Mouse (Mus musculus) heart, embryonic 13.5 days (tissue): ENCODE data around the gene P3h2. TPM values are rescaled to one million over a fixed set of nuclear protein-coding genes. Genes with fewer than 3 reads are reported as not detected.

Experiments
- ATAC-seq: fragments of 200-750 bp; cut with Nextera tagmentation; 2 replicates; pipeline ENCODE4 v1.8.0; 2017; ENCODE audit warnings: moderate TSS enrichment; ENCODE audit not compliant: insufficient number of reproducible peaks, low FRiP score, low TSS enrichment; ENCODE audit errors: extremely low read depth
- H3K27ac ChIP-seq: fragments of 300-500 bp; sonication (generic); replicated peaks from 2 replicates; pipeline ENCODE4 v1.5.1; 2015; ENCODE audit warnings: moderate library complexity, mild to moderate bottlenecking, inconsistent platforms
- H3K27me3 ChIP-seq: fragments of 300-500 bp; sonication (generic); replicated peaks from 2 replicates; pipeline ENCODE4 v1.6.1; 2015; ENCODE audit warnings: mild to moderate bottlenecking, inconsistent platforms
- H3K36me3 ChIP-seq: fragments of 300-500 bp; sonication (generic); 2 replicates; pipeline ENCODE4 v1.6.1; 2015; ENCODE audit warnings: mild to moderate bottlenecking, inconsistent platforms
- H3K4me1 ChIP-seq: fragments of 300-500 bp; sonication (generic); 2 replicates; pipeline ENCODE4 v1.6.1; 2015; ENCODE audit warnings: inconsistent platforms
- H3K4me2 ChIP-seq: fragments of 300-500 bp; sonication (generic); 2 replicates; pipeline ENCODE4 v1.6.1; 2015; ENCODE audit warnings: inconsistent platforms, mild to moderate bottlenecking, moderate library complexity
- H3K4me3 ChIP-seq: fragments of 300-500 bp; sonication (generic); 2 replicates; pipeline ENCODE4 v1.5.1; 2015; ENCODE audit warnings: moderate library complexity, mild to moderate bottlenecking, inconsistent platforms
- H3K9ac ChIP-seq: fragments of 300-500 bp; sonication (generic); 2 replicates; pipeline ENCODE4 v1.6.1; 2015; ENCODE audit warnings: inconsistent platforms, mild to moderate bottlenecking, moderate library complexity
- H3K9me3 ChIP-seq: fragments of 300-500 bp; sonication (generic); 2 replicates; pipeline ENCODE4 v1.6.1; 2016; ENCODE audit warnings: inconsistent platforms
- WGBS: fragments of 180-500 bp; shearing (Covaris S2); methylation state at CpG from one replicate; pipeline ENCODE4 v1.1.7; 2015; ENCODE audit warnings: mixed read lengths; 5-methylcytosine and 5-hydroxymethylcytosine counted together
- polyA plus RNA-seq: library from polyadenylated mRNA; unstranded; fragments of >200 nt; fragmentation: Nextera tagmentation; extraction: Ambion mirVana; gene quantifications from 2 replicates; pipeline ENCODE4 v1.2.1, GENCODE M21; 2015

Gene P3h2
- polyA plus RNA-seq, 1 experiment from 2014 or later: 7.0 TPM

DNA sequence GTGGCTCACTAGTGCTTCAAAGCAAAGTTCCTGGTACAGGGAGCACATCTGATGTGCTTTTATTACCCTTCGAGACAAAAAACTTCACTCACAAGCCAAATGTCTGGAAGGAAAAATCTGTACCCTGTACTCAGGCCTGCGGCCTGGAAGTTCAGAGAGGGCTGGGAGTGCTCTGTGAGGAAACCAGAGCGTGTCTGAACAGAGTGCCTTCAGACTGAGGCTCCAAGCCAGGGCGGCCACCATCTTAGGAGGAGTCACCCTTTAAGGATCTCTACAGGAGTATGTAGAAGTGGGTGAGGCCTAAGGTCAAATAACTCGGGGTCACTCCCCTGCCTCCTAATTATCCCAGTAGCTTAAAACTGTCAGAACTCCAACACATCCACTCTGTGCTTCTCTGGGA lies 152.2 kb downstream of the P3h2 start:
- Histone ChIP-seq H3K9ac (no peak overlapping the region), H3K4me3 (no peak overlapping the region)
- 72% methylated on average over 5 of the region's 5 CpGs for WGBS

GRCm38 (mm10) chr16:25952005-25952404 lies 153.6 kb downstream of the P3h2 start:
- Histone ChIP-seq H3K36me3 (0 out of 2 replicates have a peak, but pooled peaks cover 4% of the 10 kb centered on the region), H3K27ac (no peak overlapping the region), H3K9ac (no peak overlapping the region), H3K4me3 (no peak overlapping the region), H3K9me3 (no peaks in the 10 kb centered on the region), H3K4me2 (no peak overlapping the region), H3K4me1 (no peaks in the 10 kb centered on the region), H3K27me3 (peaks cover 10% of the 10 kb centered on the region; the same call in 1 of the 2 replicates)
- WGBS: 61% methylated on average over 2 of the region's 2 CpGs
- no peak for ATAC-seq

More for the DNA sequence above, 152.2 kb downstream of the P3h2 start:
- 0 out of 2 replicates have a peak, but pooled peaks cover 10% of the 10 kb centered on the region for H3K27me3 ChIP-seq
- no peaks in the 10 kb centered on the region for H3K4me1 ChIP-seq
- H3K9me3 ChIP-seq: no peaks in the 10 kb centered on the region
- 0 out of 2 replicates have a peak, but pooled peaks cover 11% of the 10 kb centered on the region for H3K36me3 ChIP-seq
- no peak overlapping the region for H3K4me2 ChIP-seq
- no peak overlapping the region for H3K27ac ChIP-seq
- ATAC-seq: no peak

- H3K27ac ChIP-seq: no peak overlapping the region
- no peak overlapping the region for H3K9ac ChIP-seq
- peaks cover 13% of the 10 kb centered on the region for H3K4me1 ChIP-seq
- H3K4me3 ChIP-seq: no peak overlapping the region
- no peaks in the 10 kb centered on the region for H3K9me3 ChIP-seq
- WGBS: 56% methylated on average over 1 of the region's 1 CpGs
- H3K27me3 ChIP-seq: peaks cover 10% of the 10 kb centered on the region; the same call in 1 of the 2 replicates
- H3K36me3 ChIP-seq: no peaks in the 10 kb centered on the region
- no peak for ATAC-seq
- H3K4me2 ChIP-seq: no peak overlapping the region
Measured at GRCm38 (mm10) chr16:25948067-25948466, 157.5 kb downstream of the P3h2 start.

DNA sequence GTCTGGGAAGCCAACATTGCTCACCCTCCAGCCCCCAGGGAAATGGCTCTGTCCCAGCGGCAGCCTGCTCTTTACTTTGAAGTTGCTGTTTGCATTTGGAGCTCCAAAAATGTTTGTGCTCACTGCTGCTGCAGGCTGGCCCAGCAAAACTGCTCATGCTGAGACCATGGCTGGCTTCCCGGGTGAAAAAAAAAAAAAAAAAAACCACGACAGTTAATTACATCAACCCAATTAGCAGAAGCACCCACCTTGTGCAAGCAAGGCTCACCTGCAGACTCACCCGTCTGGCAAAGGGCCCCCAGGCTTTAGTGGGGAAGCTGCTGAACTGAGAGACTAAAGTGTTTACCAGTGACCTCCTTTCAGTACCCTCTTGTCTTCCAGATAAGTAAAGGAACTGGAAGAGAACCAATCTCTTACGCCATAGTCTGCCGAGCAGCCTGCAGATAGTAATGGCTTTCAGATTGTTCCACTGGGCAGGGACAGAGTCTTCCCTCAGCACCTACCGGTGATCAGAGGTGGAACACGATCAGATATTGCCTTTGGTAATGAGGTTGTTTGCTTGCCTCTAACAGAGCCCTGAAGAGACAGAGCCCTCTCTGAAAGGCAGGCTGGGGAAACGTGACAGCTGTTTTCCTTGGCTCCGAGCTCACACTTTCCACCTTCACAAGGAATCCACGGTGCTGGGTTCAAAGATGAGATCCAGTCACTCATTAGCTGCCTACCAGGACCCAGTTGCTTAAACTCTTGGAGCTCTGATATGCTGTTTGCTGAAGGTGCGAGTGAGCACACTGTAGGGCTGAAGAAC lies 160.2 kb downstream of the P3h2 start:
- 16% methylated on average over 12 of the region's 12 CpGs for WGBS

GRCm38 (mm10) chr16:25942261-25942660 lies 163.3 kb downstream of the P3h2 start:
- Histone ChIP-seq H3K36me3 (no peaks in the 10 kb centered on the region), H3K27me3 (no peaks in the 10 kb centered on the region; the same call in 1 of the 2 replicates), H3K4me1 (peaks cover 27% of the 10 kb centered on the region), H3K4me2 (no peak overlapping the region), H3K9ac (no peak overlapping the region), H3K9me3 (peaks cover 5% of the 10 kb centered on the region; the same call in 1 of the 2 replicates), H3K27ac (no peak overlapping the region), H3K4me3 (no peak overlapping the region)
- no peak for ATAC-seq
- 64% methylated on average over 4 of the region's 4 CpGs for WGBS

More for the DNA sequence above, 160.2 kb downstream of the P3h2 start:
- Histone ChIP-seq H3K4me2 (peak overlapping the region; percentile 47), H3K36me3 (no peaks in the 10 kb centered on the region), H3K27ac (no peak overlapping the region), H3K4me1 (peaks cover 27% of the 10 kb centered on the region), H3K4me3 (no peak overlapping the region), H3K9me3 (peaks cover 3% of the 10 kb centered on the region; the same call in 1 of the 2 replicates), H3K27me3 (peaks cover 10% of the 10 kb centered on the region; the same call in 1 of the 2 replicates), H3K9ac (peak overlapping the region; percentile 3; the same call in 1 of the 2 replicates)
- ATAC-seq: no peak

DNA sequence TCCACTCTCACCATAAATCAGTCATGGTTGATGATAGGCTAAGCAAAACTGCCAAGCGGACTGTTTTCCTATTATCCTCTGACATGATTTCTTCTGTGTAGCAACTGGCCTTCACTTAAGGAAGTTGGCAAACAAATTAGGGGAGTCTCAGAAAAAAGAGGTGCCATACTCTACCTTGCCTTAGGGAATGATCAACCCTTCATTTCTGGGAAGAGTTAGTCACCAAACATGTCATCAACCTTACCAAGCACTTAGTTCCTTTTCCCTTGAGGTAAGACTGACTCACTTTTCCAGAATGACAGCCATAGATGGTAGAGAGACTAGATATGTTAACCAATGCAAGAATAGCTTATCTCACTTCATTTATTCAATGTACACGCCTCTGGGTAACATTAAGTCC lies 171.4 kb downstream of the P3h2 start:
- Histone ChIP-seq H3K27ac (no peak overlapping the region), H3K9ac (no peak overlapping the region), H3K9me3 (no peaks in the 10 kb centered on the region), H3K36me3 (no peaks in the 10 kb centered on the region), H3K4me3 (no peak overlapping the region), H3K27me3 (no peaks in the 10 kb centered on the region), H3K4me1 (no peaks in the 10 kb centered on the region), H3K4me2 (no peak overlapping the region)
- WGBS: 74% methylated on average over 2 of the region's 2 CpGs
- ATAC-seq: no peak

GRCm38 (mm10) chr16:25912185-25912584 lies 193.4 kb downstream of the P3h2 start:
- Histone ChIP-seq H3K36me3 (no peaks in the 10 kb centered on the region), H3K4me2 (no peak overlapping the region), H3K27me3 (no peaks in the 10 kb centered on the region), H3K27ac (no peak overlapping the region), H3K4me3 (no peak overlapping the region), H3K9me3 (no peaks in the 10 kb centered on the region; the same call in 1 of the 2 replicates), H3K4me1 (no peaks in the 10 kb centered on the region), H3K9ac (no peak overlapping the region)
- ATAC-seq: no peak
- 59% methylated on average over 1 of the region's 1 CpGs for WGBS
